Mouse (Mus musculus) CD8-positive naive resting alpha-beta T cell, adult 2 months (primary cell): ENCODE measurements around the gene Sdk1.

Source experiments
- DNase-seq, 2 experiments: peaks; one replicate each; pipeline ENCODE4 v3.0.0; 2022; ENCODE audit warnings: low read depth in 2 of 2, low spot score in 2 of 2

The Sdk1 gene

GRCm38 (mm10) chr5:142107434-142107833 is 866.1 kb downstream of the Sdk1 start:
- DNase-seq: no peak

GRCm38 (mm10) chr5:142111989-142112388 is 870.7 kb downstream of the Sdk1 start:
- DNase-seq: no peak

GRCm38 (mm10) chr5:142113210-142114175 is 872.2 kb downstream of the Sdk1 start:
- no peak for DNase-seq

- no peak for DNase-seq
Measured at GRCm38 (mm10) chr5:142127779-142128178, 886.5 kb downstream of the Sdk1 start.

GRCm38 (mm10) chr5:142128181-142128611 is 886.9 kb downstream of the Sdk1 start:
- no peak for DNase-seq

- no peak for DNase-seq
Measured at GRCm38 (mm10) chr5:142130004-142130403, 888.7 kb downstream of the Sdk1 start.

- DNase-seq: no peak
Measured at GRCm38 (mm10) chr5:142139978-142140377, 898.7 kb downstream of the Sdk1 start.

- DNase-seq: no peak
Measured at GRCm38 (mm10) chr5:142149594-142149993, 908.3 kb downstream of the Sdk1 start.

GRCm38 (mm10) chr5:142150756-142151155 is 909.5 kb downstream of the Sdk1 start:
- DNase-seq: no peak

GRCm38 (mm10) chr5:142156868-142157852 is 915.9 kb downstream of the Sdk1 start:
- DNase-seq: no peak

- no peak for DNase-seq
Measured at GRCm38 (mm10) chr5:142163483-142163882, 922.2 kb downstream of the Sdk1 start.

GRCm38 (mm10) chr5:142173636-142174035 is 932.3 kb downstream of the Sdk1 start:
- DNase-seq: no peak

- no peak for DNase-seq
Measured at GRCm38 (mm10) chr5:142178164-142178563, 936.9 kb downstream of the Sdk1 start.

- DNase-seq: no peak
Measured at GRCm38 (mm10) chr5:142179304-142179703, 938.0 kb downstream of the Sdk1 start.

GRCm38 (mm10) chr5:142181862-142182261 is 940.6 kb downstream of the Sdk1 start:
- no peak for DNase-seq

- no peak for DNase-seq
Measured at GRCm38 (mm10) chr5:142188765-142189164, 947.5 kb downstream of the Sdk1 start.

GRCm38 (mm10) chr5:142209911-142210310 is 968.6 kb downstream of the Sdk1 start:
- DNase-seq: no peak

GRCm38 (mm10) chr5:142212252-142212651 is 971.0 kb downstream of the Sdk1 start:
- DNase-seq: no peak

- DNase-seq: no peak
Measured at GRCm38 (mm10) chr5:142215981-142216380, 974.7 kb downstream of the Sdk1 start.

- peak in 1 of 2 experiments; percentile 5 for DNase-seq
Measured at GRCm38 (mm10) chr5:142220851-142221503, 979.7 kb downstream of the Sdk1 start.
